Mouse (Mus musculus): ENCODE measurements around the gene Map9.
"Not testable (repeated sequence)": the region's sequence is repeated elsewhere in the genome, so short reads cannot be mapped to it uniquely, and the experiment has no call there.

Gene Map9

GRCm38 (mm10) chr3:82417958-82418357 lies 60.1 kb downstream of the Map9 start:
- DNase-seq, result no peak

- DNase-seq, result no peak
These were observed 77.5 kb downstream of the Map9 start for GRCm38 (mm10) chr3:82435351-82435750.

GRCm38 (mm10) chr3:82440976-82441375 lies 83.1 kb downstream of the Map9 start:
- no peak for DNase-seq

GRCm38 (mm10) chr3:82441601-82442000 lies 83.8 kb downstream of the Map9 start:
- not testable (repeated sequence) for DNase-seq
